Mouse (Mus musculus): Measurements from ENCODE around the gene Mfn2. TPM values are rescaled to one million over a fixed set of nuclear protein-coding genes. Genes with fewer than 3 reads are reported as not detected.

Mfn2 gene
- 33.8 and 50.1 TPM in 2 replicates for polyA plus RNA-seq (2014; fragmentation: Nextera tagmentation; extraction: Ambion mirVana)

- WGBS, result under 1% methylated on average over 46 of the region's 59 CpGs
- ATAC-seq (peak; percentile 94), DNase-seq (ENCODE audit: low spot score) (peak; percentile 96)
- Histone ChIP-seq H3K4me3 (ENCODE audit: low read depth, low read length) (peak within 1 kb of the TSS; percentile 88), H3K9me3 (replicated peaks; ENCODE audit: control insufficient read depth, low read length) (no peaks in the 10 kb centered on the region), H3K27ac (ENCODE audit: low read depth, low read length) (peak within 1 kb of the TSS; percentile 72), H3K27me3 (replicated peaks; ENCODE audit: control insufficient read depth, insufficient read depth, low read length) (no peaks in the 10 kb centered on the region), H3K9ac (ENCODE audit: low read length) (peak within 1 kb of the TSS; percentile 81), H3K4me2 (ENCODE audit: low read length) (peak within 1 kb of the TSS; percentile 70), H3K36me3 (ENCODE audit: control insufficient read depth, insufficient read depth, low read length) (peaks cover 26% of the 10 kb centered on the region), H3K4me1 (ENCODE audit: control insufficient read depth, insufficient read depth, low read length) (peaks cover 4% of the 10 kb centered on the region)
Observed at GRCm38 (mm10) chr4:147904313-147905089, at the start of gene Mfn2. Mfn2 (minus strand) TSS chr4:147904704.

- no peak overlapping the region for H3K4me2 ChIP-seq (ENCODE audit: low read length)
- H3K9me3 ChIP-seq (replicated peaks; ENCODE audit: control insufficient read depth, low read length), result no peaks in the 10 kb centered on the region
- H3K36me3 ChIP-seq (ENCODE audit: control insufficient read depth, insufficient read depth, low read length), result peaks cover 16% of the 10 kb centered on the region; the same call in 1 of the 2 replicates
- H3K4me3 ChIP-seq (ENCODE audit: low read depth, low read length), result no peak overlapping the region
- 10% methylated on average over 4 of the region's 4 CpGs for WGBS
- no peak overlapping the region for H3K9ac ChIP-seq (ENCODE audit: low read length)
- H3K27ac ChIP-seq (ENCODE audit: low read depth, low read length), result no peak overlapping the region
- DNase-seq (ENCODE audit: low spot score) (peak; percentile 72), ATAC-seq (peak; percentile 50; the same call in 1 of the 2 replicates)
- H3K4me1 ChIP-seq (ENCODE audit: control insufficient read depth, insufficient read depth, low read length), result no peaks in the 10 kb centered on the region
- H3K27me3 ChIP-seq (replicated peaks; ENCODE audit: control insufficient read depth, insufficient read depth, low read length), result no peaks in the 10 kb centered on the region
Observed at GRCm38 (mm10) chr4:147953590-147953989, 49.1 kb upstream of the Mfn2 start.

GRCm38 (mm10) chr4:147947511-147947910, 43.0 kb upstream of the Mfn2 start:
- Histone ChIP-seq H3K4me3 (ENCODE audit: low read depth, low read length) (no peak overlapping the region), H3K36me3 (ENCODE audit: control insufficient read depth, insufficient read depth, low read length) (peaks cover 63% of the 10 kb centered on the region)

GRCm38 (mm10) chr4:147943005-147943404, 38.5 kb upstream of the Mfn2 start:
- H3K27me3 ChIP-seq (replicated peaks; ENCODE audit: control insufficient read depth, insufficient read depth, low read length), result no peaks in the 10 kb centered on the region
- peaks cover 47% of the 10 kb centered on the region for H3K36me3 ChIP-seq (ENCODE audit: control insufficient read depth, insufficient read depth, low read length)
- H3K9ac ChIP-seq (ENCODE audit: low read length), result no peak overlapping the region
- peaks cover 25% of the 10 kb centered on the region for H3K4me1 ChIP-seq (ENCODE audit: control insufficient read depth, insufficient read depth, low read length)
- DNase-seq (ENCODE audit: low spot score) (no peak), ATAC-seq (no peak)
- H3K9me3 ChIP-seq (replicated peaks; ENCODE audit: control insufficient read depth, low read length), result no peaks in the 10 kb centered on the region
- H3K4me3 ChIP-seq (ENCODE audit: low read depth, low read length), result no peak overlapping the region
- WGBS, result 87% methylated on average over 1 of the region's 1 CpGs
- 0 out of 2 replicates have a peak overlapping the region, but pooled peaks have one; percentile 12 for H3K4me2 ChIP-seq (ENCODE audit: low read length)
- no peak overlapping the region for H3K27ac ChIP-seq (ENCODE audit: low read depth, low read length)

More at GRCm38 (mm10) chr4:147947511-147947910, 43.0 kb upstream of the Mfn2 start:
- Histone ChIP-seq H3K9ac (ENCODE audit: low read length) (no peak overlapping the region), H3K4me2 (ENCODE audit: low read length) (no peak overlapping the region), H3K27me3 (replicated peaks; ENCODE audit: control insufficient read depth, insufficient read depth, low read length) (no peaks in the 10 kb centered on the region), H3K4me1 (ENCODE audit: control insufficient read depth, insufficient read depth, low read length) (peaks cover 6% of the 10 kb centered on the region; the same call in 1 of the 2 replicates), H3K27ac (ENCODE audit: low read depth, low read length) (no peak overlapping the region), H3K9me3 (replicated peaks; ENCODE audit: control insufficient read depth, low read length) (no peaks in the 10 kb centered on the region)
- DNase-seq (ENCODE audit: low spot score) (no peak), ATAC-seq (no peak)
- 34% methylated on average over 2 of the region's 2 CpGs for WGBS

GRCm38 (mm10) chr4:147941045-147942020, 36.8 kb upstream of the Mfn2 start:
- H3K27me3 ChIP-seq (replicated peaks; ENCODE audit: control insufficient read depth, insufficient read depth, low read length), result no peaks in the 10 kb centered on the region
- no peaks in the 10 kb centered on the region for H3K9me3 ChIP-seq (replicated peaks; ENCODE audit: control insufficient read depth, low read length)
- H3K36me3 ChIP-seq (ENCODE audit: control insufficient read depth, insufficient read depth, low read length), result peaks cover 31% of the 10 kb centered on the region
- DNase-seq (ENCODE audit: low spot score) (no peak), ATAC-seq (peak; percentile 66)
- WGBS, result 7% methylated on average over 78 of the region's 88 CpGs
- peak overlapping the region; percentile 55; the same call in 1 of the 2 replicates for H3K27ac ChIP-seq (ENCODE audit: low read depth, low read length)
- peaks cover 25% of the 10 kb centered on the region for H3K4me1 ChIP-seq (ENCODE audit: control insufficient read depth, insufficient read depth, low read length)
- peak overlapping the region; percentile 92 for H3K4me3 ChIP-seq (ENCODE audit: low read depth, low read length)
- peak overlapping the region; percentile 86 for H3K9ac ChIP-seq (ENCODE audit: low read length)
- H3K4me2 ChIP-seq (ENCODE audit: low read length), result peak overlapping the region; percentile 99

- H3K4me3 ChIP-seq (ENCODE audit: low read depth, low read length), result peak within 1 kb of the TSS; percentile 92
- peaks cover 24% of the 10 kb centered on the region for H3K36me3 ChIP-seq (ENCODE audit: control insufficient read depth, insufficient read depth, low read length)
- H3K4me2 ChIP-seq (ENCODE audit: low read length), result peak within 1 kb of the TSS; percentile 99
- DNase-seq (ENCODE audit: low spot score) (peak; percentile 95), ATAC-seq (peak; percentile 67)
- H3K9me3 ChIP-seq (replicated peaks; ENCODE audit: control insufficient read depth, low read length), result no peaks in the 10 kb centered on the region
- no peaks in the 10 kb centered on the region for H3K27me3 ChIP-seq (replicated peaks; ENCODE audit: control insufficient read depth, insufficient read depth, low read length)
- peak within 1 kb of the TSS; percentile 58 for H3K27ac ChIP-seq (ENCODE audit: low read depth, low read length)
- peak within 1 kb of the TSS; percentile 86 for H3K9ac ChIP-seq (ENCODE audit: low read length)
- H3K4me1 ChIP-seq (ENCODE audit: control insufficient read depth, insufficient read depth, low read length), result peaks cover 25% of the 10 kb centered on the region
- WGBS, result 2% methylated on average over 15 of the region's 35 CpGs
Observed at GRCm38 (mm10) chr4:147940576-147941044, 36.1 kb upstream of the Mfn2 start, which contains the start of gene 2510039O18Rik. 2510039O18Rik (plus strand) TSS chr4:147940895.

GRCm38 (mm10) chr4:147940111-147940510, 35.6 kb upstream of the Mfn2 start:
- DNase-seq (ENCODE audit: low spot score) (peak; percentile 51), ATAC-seq (peak; percentile 18)
- no peaks in the 10 kb centered on the region for H3K27me3 ChIP-seq (replicated peaks; ENCODE audit: control insufficient read depth, insufficient read depth, low read length)
- peak overlapping the region; percentile 58 for H3K27ac ChIP-seq (ENCODE audit: low read depth, low read length)
- H3K9me3 ChIP-seq (replicated peaks; ENCODE audit: control insufficient read depth, low read length), result no peaks in the 10 kb centered on the region
- peaks cover 25% of the 10 kb centered on the region for H3K4me1 ChIP-seq (ENCODE audit: control insufficient read depth, insufficient read depth, low read length)
- 31% methylated on average over 9 of the region's 9 CpGs for WGBS
- H3K4me2 ChIP-seq (ENCODE audit: low read length), result peak overlapping the region; percentile 20; the same call in 1 of the 2 replicates
- H3K36me3 ChIP-seq (ENCODE audit: control insufficient read depth, insufficient read depth, low read length), result peaks cover 19% of the 10 kb centered on the region
- H3K9ac ChIP-seq (ENCODE audit: low read length), result no peak overlapping the region
- H3K4me3 ChIP-seq (ENCODE audit: low read depth, low read length), result no peak overlapping the region

All from forebrain, embryonic 14.5 days (tissue).